Mouse (Mus musculus) erythroblast, embryonic 14.5 days (primary cell): ENCODE data around the gene Sertad1. TPM values are rescaled to one million over a fixed set of nuclear protein-coding genes. Genes with fewer than 3 reads are reported as not detected.

Experiments used
- H3K27me3 ChIP-seq: 2 replicates; pipeline ENCODE4 v1.6.1; 2012; ENCODE audit warnings: inconsistent platforms; ENCODE audit not compliant: control insufficient read depth
- H3K36me3 ChIP-seq: 2 replicates; pipeline ENCODE4 v1.6.1; 2012; ENCODE audit warnings: mild to moderate bottlenecking, inconsistent platforms; ENCODE audit not compliant: control insufficient read depth
- H3K4me1 ChIP-seq: 2 replicates; pipeline ENCODE4 v1.6.1; 2012; ENCODE audit warnings: inconsistent platforms; ENCODE audit not compliant: control insufficient read depth
- H3K4me3 ChIP-seq: replicated peaks from 2 replicates; pipeline ENCODE3; 2012; ENCODE audit warnings: moderate library complexity, mild to moderate bottlenecking, inconsistent platforms
- H3K9me3 ChIP-seq: 2 replicates; pipeline ENCODE4 v1.6.1; 2012; ENCODE audit warnings: low read length, inconsistent platforms, mixed read lengths; ENCODE audit not compliant: control insufficient read depth
- GATA1 ChIP-seq: IDR thresholded peaks from 2 replicates; pipeline ENCODE4 v1.6.1; 2012; ENCODE audit warnings: low read length, inconsistent platforms, mixed read lengths
- TAL1 ChIP-seq: IDR thresholded peaks from 3 replicates; pipeline ENCODE4 v1.6.1; 2012; ENCODE audit warnings: low read length, inconsistent platforms, mixed read lengths
- polyA plus RNA-seq: library from polyadenylated mRNA; stranded (reverse); fragments of >175 nt; gene quantifications from 2 replicates; pipeline ENCODE4 v1.2.3, GENCODE M21; 2012

Gene Sertad1
- polyA plus RNA-seq, 1 experiment = 17.9 TPM

DNA sequence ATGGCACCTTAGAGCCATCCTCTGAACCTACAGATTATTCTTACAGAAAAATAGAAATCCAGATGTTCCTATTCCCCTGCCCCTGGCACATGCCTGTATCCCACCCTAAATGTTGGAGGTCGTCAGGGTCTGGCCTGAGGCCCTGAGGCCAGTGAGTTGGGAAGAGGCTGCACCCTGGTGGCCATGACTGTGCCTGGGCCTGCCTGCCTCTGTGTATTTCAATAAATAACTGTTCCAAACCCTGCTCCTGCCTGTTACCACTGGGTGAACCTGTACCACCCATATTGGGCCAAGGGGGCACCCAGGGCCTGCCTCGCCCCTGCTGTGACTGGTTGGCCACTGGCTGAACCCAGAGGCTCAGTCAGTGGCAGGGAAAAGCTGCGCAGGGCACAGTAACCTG, 44.2 kb downstream of the Sertad1 start:
- H3K4me1 ChIP-seq = peaks cover 72% of the 10 kb centered on the region
- no peaks in the 10 kb centered on the region for H3K27me3 ChIP-seq
- peaks cover 75% of the 10 kb centered on the region for H3K36me3 ChIP-seq
- H3K9me3 ChIP-seq = no peaks in the 10 kb centered on the region
- TF ChIP-seq TAL1 = no peak
- no peak for TF ChIP-seq GATA1
- H3K4me3 ChIP-seq = no peak overlapping the region

DNA sequence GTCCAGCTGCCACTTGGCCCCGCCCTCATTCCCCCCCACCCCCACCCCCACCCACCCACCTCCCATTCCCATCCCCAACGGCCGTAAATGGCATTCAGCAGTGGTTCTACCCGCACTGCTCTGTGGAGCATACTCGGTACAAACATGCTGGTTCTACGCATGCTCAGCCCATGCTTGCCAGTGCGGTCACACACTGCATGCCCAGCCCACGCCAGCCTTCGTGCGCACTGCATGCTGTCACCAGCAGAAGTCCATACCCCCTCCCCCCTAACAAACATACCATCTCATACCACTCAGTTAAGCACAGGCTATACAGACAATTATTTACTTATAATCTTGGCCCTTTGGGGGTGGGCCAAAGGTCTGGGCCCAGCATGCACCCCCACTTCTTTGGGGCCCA, 45.0 kb downstream of the Sertad1 start:
- Histone ChIP-seq H3K36me3 (peaks cover 83% of the 10 kb centered on the region), H3K27me3 (no peaks in the 10 kb centered on the region), H3K4me1 (peaks cover 72% of the 10 kb centered on the region), H3K9me3 (no peaks in the 10 kb centered on the region), H3K4me3 (no peak overlapping the region)
- TF ChIP-seq GATA1 (no peak), TAL1 (no peak)

GRCm38 (mm10) chr7:27532480-27533050, 45.9 kb downstream of the Sertad1 start:
- Histone ChIP-seq H3K4me3 (no peak overlapping the region), H3K36me3 (peaks cover 91% of the 10 kb centered on the region), H3K27me3 (no peaks in the 10 kb centered on the region), H3K4me1 (peaks cover 72% of the 10 kb centered on the region), H3K9me3 (no peaks in the 10 kb centered on the region)
- TF ChIP-seq GATA1 (no peak), TAL1 (no peak)

DNA sequence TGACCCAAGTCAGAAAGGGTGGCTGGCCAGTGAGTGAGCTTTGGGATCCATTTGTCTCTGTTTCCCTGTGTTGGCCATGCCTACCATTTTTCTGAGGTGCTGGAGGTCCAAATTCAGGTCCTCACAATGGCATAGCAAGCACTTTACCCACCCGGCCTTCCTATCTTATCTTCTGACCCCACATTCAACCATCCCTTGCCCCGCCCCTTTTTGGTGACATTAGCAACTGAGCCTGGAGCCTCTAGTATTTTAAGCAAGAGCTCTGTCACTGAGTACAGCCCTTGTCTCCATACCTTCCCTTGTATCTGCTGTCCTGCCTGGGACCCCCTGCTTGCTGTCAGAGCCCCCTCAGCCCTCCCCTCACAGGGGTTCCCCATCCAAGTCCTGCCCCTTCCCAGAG, 48.7 kb downstream of the Sertad1 start:
- Histone ChIP-seq H3K9me3 (no peaks in the 10 kb centered on the region), H3K4me3 (peak overlapping the region; percentile 60), H3K27me3 (no peaks in the 10 kb centered on the region), H3K36me3 (peaks cover 98% of the 10 kb centered on the region), H3K4me1 (peaks cover 93% of the 10 kb centered on the region)
- TF ChIP-seq GATA1 = peak; percentile 67
- peak; percentile 65 for TF ChIP-seq TAL1

DNA sequence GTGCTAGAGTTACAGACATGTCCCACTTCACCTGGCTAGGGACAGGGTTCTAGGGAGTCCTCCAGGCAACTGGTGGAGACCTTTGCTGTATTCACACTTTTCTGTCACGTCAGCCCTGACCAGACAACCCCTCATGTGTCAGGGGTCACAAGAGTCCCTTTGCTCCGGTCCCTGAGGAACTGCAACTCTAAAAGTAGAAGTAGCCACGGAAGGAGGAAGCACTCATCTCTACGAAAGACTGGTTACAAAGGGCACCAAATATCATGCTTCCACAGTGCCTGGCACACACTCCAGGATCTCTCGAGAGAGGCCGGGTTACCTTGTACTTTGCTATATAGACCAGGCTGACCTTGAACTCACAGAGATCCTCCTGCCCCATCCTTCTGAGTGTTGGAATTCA, 49.9 kb downstream of the Sertad1 start:
- Histone ChIP-seq H3K4me3 (no peak overlapping the region), H3K36me3 (peaks cover 98% of the 10 kb centered on the region), H3K4me1 (peaks cover 95% of the 10 kb centered on the region), H3K27me3 (no peaks in the 10 kb centered on the region), H3K9me3 (no peaks in the 10 kb centered on the region)
- TF ChIP-seq TAL1 (no peak), GATA1 (no peak)

GRCm38 (mm10) chr7:27537998-27538397, 51.3 kb downstream of the Sertad1 start:
- no peak for TF ChIP-seq TAL1
- Histone ChIP-seq H3K27me3 (no peaks in the 10 kb centered on the region), H3K4me1 (peaks cover 98% of the 10 kb centered on the region), H3K4me3 (peak overlapping the region; percentile 20), H3K9me3 (no peaks in the 10 kb centered on the region), H3K36me3 (peaks cover 87% of the 10 kb centered on the region)

GRCm38 (mm10) chr7:27538797-27539196, 52.1 kb downstream of the Sertad1 start:
- H3K4me1 ChIP-seq = peaks cover 96% of the 10 kb centered on the region
- peaks cover 79% of the 10 kb centered on the region for H3K36me3 ChIP-seq
- TF ChIP-seq TAL1 (no peak), GATA1 (no peak)
- no peaks in the 10 kb centered on the region for H3K27me3 ChIP-seq
- no peaks in the 10 kb centered on the region for H3K9me3 ChIP-seq
- peak overlapping the region; percentile 19 for H3K4me3 ChIP-seq

Other genes starting within 250 kb of the Sertad1 start
- 0.09 and 0.19 TPM in 2 replicates for gene Numbl, start 228.5 kb upstream of the Sertad1 start, polyA plus RNA-seq
- 0.01 and 0.03 TPM in 2 replicates for gene Ltbp4, start 149.2 kb upstream of the Sertad1 start, polyA plus RNA-seq
- 13.0 and 15.9 TPM in 2 replicates for gene Shkbp1, start 130.9 kb upstream of the Sertad1 start, polyA plus RNA-seq
- gene Gm20479, start 129.5 kb upstream of the Sertad1 start, polyA plus RNA-seq = not detected in 2 replicates
- gene Sptbn4, start 39.2 kb upstream of the Sertad1 start, polyA plus RNA-seq = 0.01 and 0.02 TPM in 2 replicates
- 842 and 917 TPM in 2 replicates for gene Blvrb, start 38.9 kb upstream of the Sertad1 start, polyA plus RNA-seq
- 9.6 and 9.9 TPM in 2 replicates for gene Sertad3, start 13.1 kb upstream of the Sertad1 start, polyA plus RNA-seq
- gene Prx, start 12.4 kb downstream of the Sertad1 start, polyA plus RNA-seq = 0.41 TPM in 2 replicates
- 0.27 and 0.38 TPM in 2 replicates for gene Hipk4, start 36.4 kb downstream of the Sertad1 start, polyA plus RNA-seq
- gene Pld3, start 66.3 kb downstream of the Sertad1 start, polyA plus RNA-seq = 19.1 and 24.1 TPM in 2 replicates
- 6.6 and 8.3 TPM in 2 replicates for gene 2310022A10Rik, start 66.3 kb downstream of the Sertad1 start, polyA plus RNA-seq
- gene Akt2, start 104.6 kb downstream of the Sertad1 start, polyA plus RNA-seq = 4.8 and 5.3 TPM in 2 replicates
- not detected in 2 replicates for gene Ttc9b, start 167.0 kb downstream of the Sertad1 start, polyA plus RNA-seq
- gene Map3k10, start 187.7 kb downstream of the Sertad1 start, polyA plus RNA-seq = 1.8 and 2.0 TPM in 2 replicates
- not detected in 2 replicates for gene Zfp607b, start 202.4 kb downstream of the Sertad1 start, polyA plus RNA-seq
- 0.01 TPM in 2 replicates for gene Zfp60, start 244.5 kb downstream of the Sertad1 start, polyA plus RNA-seq